Mouse (Mus musculus) lung, embryonic 16.5 days (tissue): ENCODE data around the gene Lsamp. TPM values are rescaled to one million over a fixed set of nuclear protein-coding genes. Genes with fewer than 3 reads are reported as not detected.

Experiments used
- ATAC-seq: fragments of 200-750 bp; cut with Nextera tagmentation; 2 replicates; pipeline ENCODE4 v1.8.0; 2017; ENCODE audit warnings: low read depth, mild to moderate bottlenecking, moderate library complexity
- H3K27ac ChIP-seq: fragments of 300-500 bp; sonication (generic); 2 replicates; pipeline ENCODE4 v1.5.1; 2014; ENCODE audit warnings: mild to moderate bottlenecking, control low read depth, low read length
- H3K27me3 ChIP-seq: fragments of 300-500 bp; sonication (generic); 2 replicates; pipeline ENCODE4 v1.6.1; 2014; ENCODE audit warnings: low read depth, low read length, mixed read lengths; ENCODE audit not compliant: control insufficient read depth, insufficient read depth
- H3K36me3 ChIP-seq: fragments of 300-500 bp; sonication (generic); 2 replicates; pipeline ENCODE4 v1.6.1; 2014; ENCODE audit warnings: low read length; ENCODE audit not compliant: control insufficient read depth, insufficient read depth
- H3K4me1 ChIP-seq: fragments of 300-500 bp; sonication (generic); replicated peaks from 2 replicates; pipeline ENCODE4 v1.6.1; 2014; ENCODE audit warnings: low read length, mixed read lengths; ENCODE audit not compliant: control insufficient read depth, insufficient read depth
- H3K4me2 ChIP-seq: fragments of 300-500 bp; sonication (generic); 2 replicates; pipeline ENCODE4 v1.6.1; 2014; ENCODE audit warnings: low read depth, low read length, control low read depth
- H3K4me3 ChIP-seq: fragments of 300-500 bp; sonication (generic); 2 replicates; pipeline ENCODE4 v1.5.1; 2014; ENCODE audit warnings: mild to moderate bottlenecking, low read length, control low read depth
- H3K9ac ChIP-seq: fragments of 300-500 bp; sonication (generic); 2 replicates; pipeline ENCODE4 v1.6.1; 2014; ENCODE audit warnings: low read length, control low read depth
- H3K9me3 ChIP-seq: fragments of 300-500 bp; sonication (generic); 2 replicates; pipeline ENCODE4 v1.6.1; 2016; ENCODE audit warnings: low read length; ENCODE audit not compliant: control insufficient read depth
- WGBS: fragments of 180-500 bp; shearing (Covaris S2); extraction: QIAGEN DNeasy Blood & Tissue Kit; methylation state at CpG from one replicate; pipeline ENCODE4 v1.1.7; 2014; 5-methylcytosine and 5-hydroxymethylcytosine counted together
- polyA plus RNA-seq: library from polyadenylated mRNA; unstranded; fragments of >200 nt; fragmentation: Nextera tagmentation; extraction: Ambion mirVana; gene quantifications from 2 replicates; pipeline ENCODE4 v1.2.1, GENCODE M21; 2015

Lsamp gene
- polyA plus RNA-seq, 1 experiment from 2014 or later: 1.2 TPM

DNA sequence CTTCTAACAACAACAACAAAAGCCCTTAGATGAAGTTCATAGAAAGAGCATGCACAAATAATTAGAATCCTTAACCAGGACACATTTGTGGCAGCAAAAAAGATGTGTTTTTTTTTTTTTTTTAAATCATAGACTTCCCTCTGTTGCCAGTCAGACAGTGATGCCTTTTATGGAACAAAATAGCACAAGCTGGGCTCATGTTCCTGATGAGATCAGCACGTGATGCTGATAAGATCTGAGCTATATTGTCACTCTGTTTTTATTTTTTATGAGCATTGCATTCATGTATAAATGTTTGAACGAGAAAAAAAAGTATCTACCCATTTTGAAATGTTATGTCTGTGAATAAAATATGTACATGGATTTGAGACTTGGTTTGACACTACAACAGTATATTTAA lies 2118.0 kb downstream of the Lsamp start:
- 24% methylated on average over 2 of the region's 2 CpGs for WGBS

DNA sequence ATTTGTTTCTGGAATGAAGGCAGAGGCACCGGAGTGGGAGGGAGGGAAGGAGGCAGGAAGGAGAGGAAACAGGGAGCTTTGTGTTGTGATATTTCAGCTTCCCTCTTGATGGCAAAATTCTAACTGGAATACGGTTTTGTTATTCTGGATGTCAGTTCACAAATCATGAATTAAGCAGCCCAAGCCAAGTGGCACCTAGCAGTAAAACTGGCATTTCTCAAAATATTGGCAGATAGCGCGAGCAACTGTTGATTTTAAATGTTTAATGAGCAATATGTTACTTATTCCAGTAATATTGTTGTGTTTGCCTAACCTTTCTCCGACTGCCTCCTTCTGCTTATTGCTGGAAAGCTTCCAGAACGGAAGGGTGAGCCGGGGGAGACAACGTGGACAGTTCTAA lies 2118.5 kb downstream of the Lsamp start:
- no peak overlapping the region for H3K9ac ChIP-seq
- no peak overlapping the region for H3K4me2 ChIP-seq
- no peak for ATAC-seq
- no peaks in the 10 kb centered on the region for H3K27me3 ChIP-seq
- whole genome bisulfite sequencing: 40% methylated on average over 8 of the region's 8 CpGs
- H3K4me1 ChIP-seq: no peaks in the 10 kb centered on the region
- no peaks in the 10 kb centered on the region for H3K36me3 ChIP-seq
- no peak overlapping the region for H3K4me3 ChIP-seq
- H3K27ac ChIP-seq: no peak overlapping the region
- H3K9me3 ChIP-seq: no peaks in the 10 kb centered on the region

More for the DNA sequence above, 2118.0 kb downstream of the Lsamp start:
- no peaks in the 10 kb centered on the region for H3K36me3 ChIP-seq
- H3K9me3 ChIP-seq: no peaks in the 10 kb centered on the region
- ATAC-seq: no peak
- H3K4me1 ChIP-seq: no peaks in the 10 kb centered on the region
- H3K27ac ChIP-seq: no peak overlapping the region
- H3K27me3 ChIP-seq: no peaks in the 10 kb centered on the region
- H3K4me3 ChIP-seq: no peak overlapping the region
- H3K9ac ChIP-seq: no peak overlapping the region
- no peak overlapping the region for H3K4me2 ChIP-seq

DNA sequence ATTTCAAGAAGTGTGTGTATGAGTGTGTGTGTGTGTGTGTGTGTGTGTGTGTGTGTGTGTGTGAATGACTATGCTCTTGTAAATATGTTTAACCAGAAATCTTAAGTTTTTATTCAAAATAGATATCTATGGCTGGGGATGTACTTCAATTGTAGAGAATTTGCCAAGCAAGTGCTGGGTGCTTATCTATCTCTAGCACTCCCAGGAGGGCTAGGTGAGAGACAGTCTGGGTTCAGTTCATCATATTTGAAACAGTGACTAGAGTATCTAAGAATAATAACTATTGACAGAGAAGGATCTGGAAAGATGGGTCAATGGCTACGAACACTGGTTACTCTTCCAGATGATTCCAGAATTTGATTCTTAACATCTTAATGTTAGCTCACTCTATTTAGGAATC lies 2128.1 kb downstream of the Lsamp start:
- Histone ChIP-seq H3K4me2 (no peak overlapping the region), H3K27me3 (no peaks in the 10 kb centered on the region), H3K27ac (no peak overlapping the region), H3K9me3 (no peaks in the 10 kb centered on the region), H3K9ac (no peak overlapping the region), H3K4me3 (no peak overlapping the region), H3K4me1 (no peaks in the 10 kb centered on the region), H3K36me3 (no peaks in the 10 kb centered on the region)
- no peak for ATAC-seq
- WGBS: 84% methylated on average over 1 of the region's 1 CpGs

DNA sequence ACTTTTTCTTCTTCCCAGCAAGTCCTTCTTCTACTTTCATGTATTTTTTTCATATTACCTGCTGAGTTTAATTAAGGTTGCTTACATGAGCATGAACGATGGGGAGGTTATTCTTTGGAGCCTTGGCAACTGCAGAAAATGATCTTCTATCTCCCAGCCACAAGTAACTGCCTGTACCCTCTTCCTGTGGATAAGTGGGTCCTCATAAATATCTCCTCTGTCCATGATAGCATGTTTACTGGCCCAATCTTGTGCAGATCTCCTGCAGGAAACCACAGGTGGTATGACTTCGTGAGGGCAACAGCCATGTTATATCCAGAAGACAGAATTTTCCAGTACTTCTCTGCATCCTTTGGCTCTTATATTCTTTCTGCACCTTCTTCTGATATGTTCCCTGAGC lies 2129.1 kb downstream of the Lsamp start:
- 74% methylated on average over 2 of the region's 2 CpGs for WGBS
- Histone ChIP-seq H3K27me3 (no peaks in the 10 kb centered on the region), H3K9me3 (no peaks in the 10 kb centered on the region), H3K4me1 (no peaks in the 10 kb centered on the region), H3K9ac (no peak overlapping the region), H3K4me2 (no peak overlapping the region), H3K27ac (no peak overlapping the region), H3K36me3 (no peaks in the 10 kb centered on the region), H3K4me3 (no peak overlapping the region)
- ATAC-seq: no peak

- H3K9ac ChIP-seq: no peak overlapping the region
- no peak overlapping the region for H3K27ac ChIP-seq
- no peak overlapping the region for H3K4me3 ChIP-seq
Measured at GRCm38 (mm10) chr16:42121788-42122187, 2137.6 kb downstream of the Lsamp start.

DNA sequence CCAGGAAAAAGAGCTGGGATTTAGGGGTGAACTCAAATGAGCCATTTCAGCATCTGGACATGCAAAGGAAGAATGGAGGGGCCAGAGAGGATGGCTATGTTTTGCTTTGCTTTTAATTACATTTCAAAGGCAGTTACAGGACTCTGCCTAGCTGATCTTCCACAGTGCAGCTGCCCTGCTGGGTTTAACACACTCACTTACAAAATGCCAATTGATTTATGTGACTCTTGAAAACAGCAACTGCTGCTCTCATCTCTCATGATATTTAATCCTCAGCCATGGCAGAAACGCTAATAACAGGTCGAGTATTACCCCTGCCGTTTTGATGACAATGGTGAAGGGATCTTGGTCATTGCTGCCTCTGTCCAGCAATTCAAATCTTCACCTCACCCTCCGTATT lies 2139.7 kb downstream of the Lsamp start:
- no peaks in the 10 kb centered on the region for H3K4me1 ChIP-seq
- H3K9me3 ChIP-seq: no peaks in the 10 kb centered on the region
- H3K9ac ChIP-seq: no peak overlapping the region
- no peak overlapping the region for H3K4me2 ChIP-seq
- no peak overlapping the region for H3K27ac ChIP-seq
- no peak for ATAC-seq
- WGBS: 61% methylated on average over 4 of the region's 4 CpGs
- no peaks in the 10 kb centered on the region for H3K36me3 ChIP-seq
- H3K27me3 ChIP-seq: no peaks in the 10 kb centered on the region
- H3K4me3 ChIP-seq: no peak overlapping the region

More at GRCm38 (mm10) chr16:42121788-42122187, 2137.6 kb downstream of the Lsamp start:
- no peak for ATAC-seq
- 74% methylated on average over 6 of the region's 6 CpGs for WGBS
- Histone ChIP-seq H3K27me3 (no peaks in the 10 kb centered on the region), H3K4me1 (no peaks in the 10 kb centered on the region), H3K36me3 (no peaks in the 10 kb centered on the region), H3K4me2 (no peak overlapping the region), H3K9me3 (no peaks in the 10 kb centered on the region)

DNA sequence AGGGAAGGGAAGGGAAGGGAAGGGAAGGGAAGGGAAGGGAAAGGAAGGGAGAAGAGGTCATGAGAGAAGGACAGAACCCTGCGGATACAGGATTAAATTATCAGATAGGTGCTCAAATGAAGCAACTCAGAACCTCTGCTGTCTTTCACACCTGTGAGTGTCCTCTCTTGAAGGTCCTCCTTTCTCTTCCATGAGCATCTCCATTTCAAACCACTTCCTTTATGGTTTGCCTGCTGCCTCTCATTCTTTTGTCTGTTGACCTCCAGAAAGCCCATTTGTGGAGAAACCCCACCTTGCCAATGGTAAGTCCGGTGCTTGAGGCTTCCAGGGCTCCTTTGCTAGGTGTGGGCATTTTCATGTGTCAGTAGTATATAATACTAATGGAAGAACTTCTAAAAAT lies 2141.9 kb downstream of the Lsamp start:
- Histone ChIP-seq H3K4me1 (no peaks in the 10 kb centered on the region), H3K9me3 (no peaks in the 10 kb centered on the region), H3K9ac (no peak overlapping the region), H3K27ac (no peak overlapping the region), H3K27me3 (no peaks in the 10 kb centered on the region), H3K4me2 (no peak overlapping the region), H3K4me3 (no peak overlapping the region), H3K36me3 (no peaks in the 10 kb centered on the region)
- no peak for ATAC-seq
- 78% methylated on average over 2 of the region's 2 CpGs for WGBS

GRCm38 (mm10) chr16:42147164-42147563 lies 2163.0 kb downstream of the Lsamp start:
- Histone ChIP-seq H3K4me2 (no peak overlapping the region), H3K9ac (no peak overlapping the region), H3K27ac (no peak overlapping the region), H3K4me1 (no peaks in the 10 kb centered on the region), H3K36me3 (no peaks in the 10 kb centered on the region), H3K27me3 (no peaks in the 10 kb centered on the region), H3K4me3 (no peak overlapping the region), H3K9me3 (no peaks in the 10 kb centered on the region)
- no peak for ATAC-seq
- 65% methylated on average over 6 of the region's 6 CpGs for WGBS

DNA sequence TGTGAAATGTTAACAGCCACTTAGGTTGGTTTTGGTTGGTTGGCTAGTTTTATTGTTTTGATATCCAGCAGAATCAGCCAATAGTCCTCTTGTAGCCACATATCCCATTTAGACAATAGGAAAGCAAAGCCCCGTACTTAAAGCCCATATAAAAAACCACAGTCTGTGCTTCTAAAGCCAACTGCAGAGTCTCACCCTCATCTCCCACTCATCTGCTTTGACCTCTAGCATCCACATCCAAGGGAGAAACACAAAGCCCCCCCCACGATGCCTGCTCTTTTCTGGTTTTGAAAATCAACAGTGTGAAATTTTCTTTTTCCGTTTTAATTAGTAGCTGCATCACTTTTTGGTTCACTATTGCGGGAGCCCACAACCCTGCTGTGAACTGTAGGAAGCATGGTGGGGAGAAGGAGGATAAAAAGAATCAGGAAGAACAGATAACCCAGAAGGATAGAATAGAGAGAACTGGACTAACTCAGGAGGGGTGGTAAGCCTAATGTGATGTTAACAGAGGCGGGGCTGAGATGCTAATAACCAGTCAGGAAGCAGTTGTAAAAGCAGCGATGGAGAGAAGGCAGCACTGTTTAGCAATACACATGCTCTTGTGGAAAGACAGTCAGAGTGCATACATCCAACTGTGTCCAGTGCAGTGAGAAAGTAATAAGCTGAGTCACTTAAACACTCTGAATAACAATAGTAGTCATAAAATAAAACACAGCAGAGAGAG lies 2165.2 kb downstream of the Lsamp start:
- no peaks in the 10 kb centered on the region for H3K27me3 ChIP-seq
- H3K9ac ChIP-seq: no peak overlapping the region
- 73% methylated on average over 6 of the region's 6 CpGs for WGBS
- H3K36me3 ChIP-seq: no peaks in the 10 kb centered on the region
- no peak overlapping the region for H3K27ac ChIP-seq
- no peaks in the 10 kb centered on the region for H3K9me3 ChIP-seq
- H3K4me1 ChIP-seq: peaks cover 5% of the 10 kb centered on the region; the same call in 1 of the 2 replicates
- H3K4me3 ChIP-seq: no peak overlapping the region
- no peak overlapping the region for H3K4me2 ChIP-seq
- ATAC-seq: no peak
